Mouse (Mus musculus) embryonic fibroblast, embryonic 13.5 days (primary cell): ENCODE measurements around the gene Itga3.
A peak's percentile ranks its signal among the peaks of the same experiment; 100 is the strongest.

Experiments used
- CTCF ChIP-seq: IDR thresholded peaks from 2 replicates; pipeline ENCODE4 v1.5.1; 2011; ENCODE audit warnings: mild to moderate bottlenecking, control low read depth, low read length, moderate library complexity, borderline replicate concordance; ENCODE audit not compliant: insufficient read depth
- POLR2A ChIP-seq: IDR thresholded peaks from 2 replicates; pipeline ENCODE4 v1.6.1; 2011; ENCODE audit warnings: low read depth, mild to moderate bottlenecking, control low read depth, low read length, moderate library complexity

DNA sequence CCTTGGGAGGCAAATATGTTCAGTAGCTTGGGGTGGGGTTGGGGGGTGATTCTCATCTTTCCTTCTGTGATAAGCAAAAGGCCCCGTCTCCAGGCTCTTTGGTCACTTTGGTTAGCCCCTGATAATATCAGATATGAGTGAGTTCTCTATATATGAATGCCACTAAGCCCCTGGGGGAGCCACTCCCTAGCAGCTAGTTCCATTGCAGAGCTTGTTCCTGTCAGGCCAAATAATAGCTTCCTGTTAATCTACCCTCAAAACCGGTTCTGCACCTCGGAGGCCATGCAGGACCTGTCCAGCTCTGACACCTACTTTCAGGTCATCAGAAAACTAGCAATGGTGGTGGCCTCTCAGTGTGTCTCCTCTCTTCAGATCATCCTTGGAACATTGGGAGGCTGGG is 69.2 kb downstream of the Itga3 start:
- TF ChIP-seq CTCF, result no peak
- 0 out of 2 replicates have a peak, but pooled peaks have one; percentile 9 for TF ChIP-seq POLR2A
